Mouse (Mus musculus): ENCODE data around the gene Stap2. TPM values are rescaled to one million over a fixed set of nuclear protein-coding genes. Genes with fewer than 3 reads are reported as not detected.
A peak's percentile ranks its signal among the peaks of the same experiment; 100 is the strongest.

The Stap2 gene
- total RNA-seq, 2 experiments from 2014 or later = 2.5 to 3.0 TPM

DNA sequence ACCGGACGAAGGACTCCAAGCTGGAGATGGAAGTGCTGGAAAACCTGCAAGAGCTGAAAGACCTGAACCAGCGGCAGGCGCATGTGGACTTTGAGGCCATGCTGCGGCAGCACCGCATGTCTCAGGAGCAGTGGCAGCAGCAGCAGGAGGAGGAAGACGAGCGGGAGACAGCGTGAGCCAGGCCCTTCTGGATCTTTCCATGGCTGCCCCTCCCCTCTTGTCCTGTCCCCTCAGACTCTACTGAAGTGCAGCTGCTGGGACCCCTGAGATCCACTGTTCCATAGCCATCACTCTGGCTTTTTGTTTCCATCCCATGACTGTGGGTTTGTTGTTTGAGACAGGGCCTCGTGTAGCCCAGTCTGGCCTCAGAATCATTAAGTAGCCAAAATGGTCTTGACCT, 40.9 kb downstream of the Stap2 start:
- intact Hi-C loops (cut with DNase I) = no loop called here
- no peak for DNase-seq

DNA sequence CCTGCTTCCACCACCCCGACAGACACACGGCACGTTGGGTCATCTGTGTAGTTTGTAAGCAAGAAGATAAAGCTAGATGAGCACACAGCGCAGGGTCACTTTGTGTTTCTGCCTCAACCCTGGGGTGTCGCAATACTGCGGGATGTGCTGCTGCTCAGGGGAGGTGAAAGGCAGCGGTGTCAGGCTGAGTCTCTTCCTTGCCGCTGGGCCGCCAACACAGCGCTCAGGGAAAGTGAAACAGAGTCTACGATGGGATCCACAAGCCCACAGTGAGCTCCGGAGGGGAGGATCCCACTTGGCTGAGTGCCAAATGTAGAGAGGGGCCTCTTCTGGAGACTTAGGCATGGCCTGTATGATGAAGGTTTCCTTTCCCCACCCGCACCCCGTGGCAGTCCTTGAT, 42.2 kb downstream of the Stap2 start:
- intact Hi-C loops (cut with DNase I) = no loop called here
- no peak for DNase-seq

DNA sequence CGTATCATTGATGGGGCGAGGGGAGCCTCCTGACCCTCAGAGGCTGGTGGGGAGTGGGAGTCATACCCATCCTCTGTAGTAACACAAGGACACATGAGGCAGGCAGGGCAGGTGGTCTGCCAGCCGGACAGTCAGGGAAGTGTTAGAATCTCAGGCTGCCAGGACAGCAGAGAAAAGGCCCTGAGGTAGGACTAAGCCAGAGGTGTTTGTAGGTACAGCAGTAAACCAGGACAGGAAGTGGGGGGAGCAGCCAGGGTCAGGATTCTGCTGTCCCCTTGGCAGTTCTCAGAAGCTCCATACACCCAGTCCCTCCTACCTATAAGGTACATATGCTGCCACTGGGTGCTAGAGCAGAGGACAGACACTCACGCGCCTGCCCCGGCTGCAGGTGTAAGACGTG, 43.8 kb downstream of the Stap2 start:
- intact Hi-C loops (cut with DNase I) = no loop called here
- no peak for DNase-seq

DNA sequence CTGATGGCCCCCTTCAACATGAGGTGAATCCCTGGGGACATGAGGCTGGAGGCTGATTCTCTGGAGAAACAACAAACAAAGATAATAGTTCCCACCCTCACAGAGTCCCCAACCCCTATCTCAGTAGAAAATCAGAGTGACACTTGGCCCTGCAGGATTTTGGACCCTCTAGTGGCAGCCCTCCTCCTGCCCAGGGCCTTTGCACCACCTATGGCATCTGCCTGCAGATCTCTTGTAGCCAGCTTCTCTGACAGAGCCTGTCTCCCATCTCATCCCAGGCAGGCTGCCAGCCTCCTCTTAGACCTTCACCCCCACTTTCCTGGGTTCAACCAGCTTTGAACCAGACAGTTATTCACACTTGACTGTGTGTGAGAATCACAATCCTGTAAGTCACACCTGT, 44.6 kb downstream of the Stap2 start:
- no peak for DNase-seq
- intact Hi-C loops (cut with DNase I) = no loop called here

DNA sequence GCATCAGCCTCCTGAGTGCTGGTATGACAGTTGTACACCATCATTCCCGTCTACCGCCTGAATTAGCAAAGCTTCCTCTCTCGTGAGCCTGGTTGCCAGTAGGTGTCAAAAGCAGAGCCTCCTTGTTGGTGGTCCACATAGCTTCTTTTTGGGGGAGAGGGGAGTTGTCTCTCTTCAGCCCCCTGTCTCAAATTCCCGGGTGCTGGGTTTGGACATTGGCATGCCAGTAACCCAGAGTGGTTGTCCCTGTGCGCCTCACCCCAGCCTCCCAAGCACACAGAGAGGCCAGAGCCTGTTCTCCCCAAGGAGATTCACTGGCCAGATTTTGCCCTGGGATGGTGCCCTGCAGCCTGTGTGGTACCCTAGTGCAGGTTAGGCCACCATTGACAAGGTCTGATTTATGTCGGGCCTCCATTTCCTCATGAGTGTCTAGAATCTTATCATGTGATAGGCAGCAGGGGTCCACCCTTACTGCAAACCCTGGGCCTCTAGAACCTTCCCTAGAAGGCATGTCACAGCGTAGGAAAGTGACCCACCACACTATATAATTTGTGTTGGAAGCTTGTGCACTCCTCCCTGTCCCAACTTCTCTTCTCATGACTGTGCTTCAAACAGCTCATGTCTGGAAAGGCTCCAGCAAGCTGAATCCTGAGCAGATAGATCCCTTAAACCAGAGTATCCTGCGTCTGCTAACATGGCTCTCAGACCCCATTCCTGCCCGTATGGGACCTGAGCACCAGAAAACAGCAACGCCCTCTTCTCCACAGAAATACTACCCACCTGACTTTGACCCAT, 45.2 kb downstream of the Stap2 start:
- intact Hi-C loops (cut with DNase I) = no loop called here

DNA sequence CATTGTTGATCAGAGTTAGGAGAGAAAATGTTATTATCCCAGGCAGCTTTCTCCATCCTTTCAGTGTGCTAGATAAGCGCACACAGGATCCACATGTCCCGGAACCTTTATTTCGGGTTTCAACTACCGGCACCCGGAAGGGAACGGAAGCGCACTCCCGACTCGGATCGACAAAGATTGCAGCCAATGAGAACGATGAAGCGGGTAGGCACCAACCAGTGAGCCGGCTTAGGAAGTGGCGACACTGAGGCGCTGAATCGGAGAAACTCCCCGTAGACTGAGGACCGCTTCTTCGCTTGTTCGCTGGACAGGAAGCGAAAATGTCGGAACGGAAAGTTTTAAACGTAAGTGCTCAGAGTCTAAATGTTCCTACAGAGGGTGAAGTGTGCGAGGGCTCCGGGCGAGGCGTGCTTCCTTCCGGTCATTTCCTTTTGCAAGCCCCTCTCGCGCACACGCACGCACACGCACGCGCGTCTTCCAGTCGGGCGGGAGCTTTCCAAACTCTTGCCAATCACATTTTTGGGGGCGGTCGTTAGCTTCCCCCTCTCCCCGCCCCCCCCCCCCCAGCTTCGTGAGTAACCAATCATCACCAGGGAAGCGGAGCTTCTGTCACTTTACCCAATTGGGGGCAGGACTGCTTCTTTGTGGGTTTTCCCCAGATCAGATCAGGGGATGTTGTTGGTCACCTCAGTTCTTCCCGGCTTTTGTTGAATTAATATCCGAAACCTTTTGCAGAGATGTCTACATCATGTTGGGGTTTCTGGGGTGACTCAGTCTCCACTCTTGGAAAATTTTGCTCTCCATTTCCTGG, 46.3 kb downstream of the Stap2 start, which contains the start of gene Yju2:
TSS of gene Yju2 (plus strand) at position 182 of the 811 bp plus-strand sequence.
- intact Hi-C loops (cut with DNase I) = no loop called here
- peak; percentile 87 to 93 for DNase-seq

More for the DNA sequence above, 45.2 kb downstream of the Stap2 start:
- DNase-seq = no peak

DNA sequence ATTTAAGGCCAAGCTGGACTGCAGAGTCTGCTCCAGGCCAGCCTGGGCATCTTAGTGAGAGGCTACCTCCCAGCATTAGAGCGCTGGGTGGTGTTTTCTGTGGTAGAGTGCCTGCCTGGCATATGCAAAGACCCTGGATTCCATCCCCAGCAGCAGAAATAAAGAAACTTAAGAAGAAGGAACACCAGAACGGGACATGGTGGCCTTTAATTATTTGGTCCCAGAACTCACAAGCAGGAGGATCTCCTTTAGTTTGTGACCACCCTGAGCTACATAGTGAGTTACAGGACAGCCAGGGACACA, 46.8 kb downstream of the Stap2 start:
- intact Hi-C loops (cut with DNase I) = no loop called here
- no peak for DNase-seq

DNA sequence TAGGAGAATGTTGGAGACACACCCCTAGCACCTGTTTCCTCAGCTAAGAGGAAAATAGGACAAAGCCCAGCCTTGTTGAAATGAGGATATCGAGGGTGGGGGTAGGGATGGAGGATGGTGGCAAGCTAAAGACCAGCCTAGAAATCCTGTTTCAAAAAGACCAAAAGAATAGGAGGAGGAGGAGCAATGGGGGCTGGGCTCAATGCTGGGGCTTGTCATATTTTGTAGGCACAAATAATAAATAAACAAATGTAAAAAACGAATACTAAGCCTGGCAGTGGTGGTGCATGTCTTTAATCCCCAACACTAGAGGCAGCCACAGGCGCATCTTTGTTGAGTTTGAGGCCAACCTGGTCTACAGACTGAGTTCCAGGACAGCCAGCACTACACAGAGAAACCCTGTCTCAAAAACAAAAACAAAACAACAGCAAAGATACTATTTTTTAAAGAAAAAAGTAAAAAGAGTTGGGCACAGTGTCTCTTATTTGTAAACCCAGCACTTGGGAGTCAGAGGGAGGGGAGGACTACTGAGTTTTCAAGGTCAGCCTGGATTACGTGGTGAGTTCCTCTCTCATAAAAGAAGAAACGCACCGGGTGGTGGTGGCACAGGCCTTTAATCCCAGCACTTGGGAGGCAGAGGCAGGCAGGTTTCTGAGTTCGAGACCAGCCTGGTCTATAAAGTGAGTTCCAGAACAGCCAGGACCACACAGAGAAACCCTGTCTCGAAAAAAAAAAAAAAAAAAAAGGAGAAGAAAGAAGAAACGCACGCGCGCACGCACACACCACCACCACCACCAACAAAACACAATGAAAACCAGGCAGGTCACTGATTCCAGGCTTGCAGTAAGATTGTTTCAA, 47.4 kb downstream of the Stap2 start:
- no peak for DNase-seq
- intact Hi-C loops (cut with DNase I) = no loop called here

DNA sequence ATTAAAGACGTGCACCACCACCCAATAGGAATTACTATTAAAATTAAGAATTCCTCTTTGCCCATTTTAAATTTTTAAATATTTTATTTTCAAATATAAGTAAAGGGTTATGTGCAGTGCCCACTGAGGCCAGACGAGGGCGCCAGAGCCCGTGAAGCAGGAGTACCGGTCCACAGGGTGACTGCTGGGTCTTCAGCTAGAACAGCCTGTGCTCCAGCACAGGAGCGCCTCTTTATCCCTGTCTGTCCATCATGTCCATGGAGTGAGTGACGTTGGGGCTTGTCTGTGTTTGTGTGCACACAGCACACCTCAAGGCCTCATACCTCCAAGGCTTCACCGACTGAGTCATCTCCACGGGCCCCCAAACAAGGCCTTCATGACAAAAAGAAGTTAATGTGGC, 48.2 kb downstream of the Stap2 start:
- peak; percentile 63 to 65 for DNase-seq
- intact Hi-C loops (cut with DNase I) = no loop called here

DNA sequence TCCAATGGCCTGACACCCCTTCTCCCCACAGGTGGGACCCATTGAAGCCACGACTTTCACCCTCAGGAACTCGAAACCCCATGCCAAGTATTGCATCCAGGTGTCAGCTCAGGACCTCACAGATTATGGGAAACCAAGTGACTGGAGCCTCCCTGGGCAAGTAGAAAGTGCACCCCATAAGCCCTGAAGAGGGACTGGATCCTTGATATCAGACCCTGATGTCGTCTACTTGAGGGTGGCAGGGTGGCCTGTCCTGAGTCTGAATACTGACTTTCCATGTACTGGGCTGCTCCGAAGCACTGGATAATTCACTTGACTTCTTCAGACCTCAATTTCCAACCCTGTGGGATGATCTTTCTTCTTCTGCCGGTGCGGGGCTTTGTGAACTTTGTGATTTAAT, 48.8 kb downstream of the Stap2 start:
- DNase-seq = no peak
- intact Hi-C loops (cut with DNase I) = no loop called here

DNA sequence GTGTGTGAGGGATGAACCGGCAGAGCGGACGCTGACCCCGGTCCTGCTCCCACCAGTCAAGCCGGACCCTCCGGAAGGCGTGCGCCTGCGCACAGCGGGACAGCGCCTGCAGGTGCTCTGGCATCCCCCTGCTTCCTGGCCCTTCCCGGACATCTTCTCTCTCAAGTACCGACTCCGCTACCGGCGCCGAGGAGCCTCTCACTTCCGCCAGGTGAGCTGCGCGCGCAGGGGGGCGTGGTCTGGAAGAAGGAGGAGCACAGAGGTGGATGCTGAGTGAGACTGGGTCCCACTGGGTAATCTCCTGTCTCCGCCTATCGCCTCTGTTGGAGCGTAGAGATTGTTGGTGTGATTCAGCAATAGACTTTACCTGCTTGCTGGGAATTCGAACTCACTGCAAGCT, 49.3 kb downstream of the Stap2 start:
- intact Hi-C loops (cut with DNase I) = no loop called here
- DNase-seq = no peak

DNA sequence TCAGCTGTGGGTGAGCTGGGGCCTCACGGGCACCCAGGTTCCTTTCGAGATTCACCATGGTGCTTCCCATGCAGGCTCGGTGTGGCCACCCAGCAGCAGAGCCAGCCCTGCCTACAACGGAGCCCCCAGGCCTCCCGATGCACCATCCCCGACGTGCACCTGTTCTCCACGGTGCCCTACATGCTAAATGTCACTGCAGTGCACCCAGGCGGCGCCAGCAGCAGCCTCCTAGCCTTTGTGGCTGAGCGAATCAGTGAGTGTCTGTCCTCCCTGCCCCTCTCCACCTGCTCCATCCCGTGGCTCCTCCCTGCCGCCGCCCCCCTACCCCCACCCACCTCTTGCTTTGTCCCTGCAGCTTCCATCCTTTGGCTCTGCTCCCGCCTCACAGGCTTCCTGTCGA, 51.2 kb downstream of the Stap2 start:
- DNase-seq = no peak
- intact Hi-C loops (cut with DNase I) = no loop called here

DNA sequence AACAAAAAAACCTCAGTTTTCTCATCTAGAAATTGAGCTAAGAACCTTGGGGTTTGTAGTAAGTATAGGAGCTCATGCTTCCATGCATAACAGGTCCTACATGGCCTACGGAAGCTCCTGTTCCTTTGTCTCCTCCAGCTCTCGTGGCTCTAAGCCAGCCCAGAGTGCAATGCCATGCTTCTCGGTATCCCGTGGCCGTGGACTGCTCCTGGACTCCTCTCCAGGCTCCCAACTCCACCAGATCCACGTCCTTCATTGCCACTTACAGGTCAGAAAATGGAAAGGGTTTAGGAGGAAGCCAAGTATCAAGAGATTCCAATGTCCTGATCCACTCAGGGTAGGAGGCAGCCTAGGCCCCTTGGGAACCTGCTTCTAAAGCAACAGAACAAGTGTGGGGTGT, 51.6 kb downstream of the Stap2 start:
- intact Hi-C loops (cut with DNase I) = no loop called here

DNA sequence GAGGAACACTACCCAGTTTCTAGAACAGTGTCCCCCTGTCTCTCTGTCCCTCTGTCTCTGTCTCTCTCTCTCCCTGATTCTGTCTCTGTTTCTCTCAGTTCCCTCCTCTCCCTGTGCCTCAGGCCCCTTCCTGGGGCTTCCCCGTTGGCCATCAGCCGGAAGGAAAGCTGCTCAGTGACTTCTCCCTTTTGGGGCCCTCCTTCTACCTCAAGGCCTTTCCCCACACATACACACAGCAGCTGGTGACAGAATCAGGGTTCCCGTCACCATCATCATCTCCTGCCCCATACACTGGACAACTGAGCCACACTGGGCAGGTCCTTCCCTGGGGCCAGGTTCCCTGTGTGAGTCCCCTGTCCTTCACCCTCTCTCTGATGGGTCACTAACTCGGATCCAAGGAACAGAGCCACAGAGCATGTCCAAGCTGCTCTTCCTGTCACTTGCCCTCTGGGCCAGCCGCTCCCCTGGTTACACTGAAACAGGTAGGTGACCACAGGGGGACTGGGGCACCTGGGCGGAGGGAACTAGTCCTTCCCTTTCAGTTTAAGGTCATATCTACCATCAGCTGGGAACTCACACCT, 52.8 kb downstream of the Stap2 start, which contains the start of gene Ebi3:
TSS of gene Ebi3 (plus strand) at position 194 of the 581 bp plus-strand sequence.
- intact Hi-C loops (cut with DNase I) = no loop called here
- DNase-seq = no peak

More for the DNA sequence above, 51.6 kb downstream of the Stap2 start:
- DNase-seq = no peak

DNA sequence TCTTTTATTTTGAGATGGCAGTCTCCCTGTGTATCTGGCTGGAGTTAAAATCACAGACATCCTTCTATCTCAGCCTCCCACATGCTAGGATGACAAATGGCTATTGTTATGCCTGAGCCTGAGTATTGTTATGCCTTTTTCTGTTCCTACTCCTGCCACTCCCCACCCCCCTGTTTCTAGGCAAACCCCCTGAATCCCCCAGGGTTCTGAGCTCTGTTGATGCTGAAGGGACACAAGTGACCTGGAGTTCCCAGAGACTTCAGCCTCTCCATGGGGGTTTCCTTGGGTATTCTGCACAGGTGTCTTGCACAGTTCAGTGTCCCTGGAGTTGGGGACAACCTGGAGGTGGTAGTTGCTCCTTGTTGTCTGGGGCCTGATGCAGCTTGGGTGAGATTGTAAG, 53.3 kb downstream of the Stap2 start:
- no peak for DNase-seq
- intact Hi-C loops (cut with DNase I) = no loop called here

DNA sequence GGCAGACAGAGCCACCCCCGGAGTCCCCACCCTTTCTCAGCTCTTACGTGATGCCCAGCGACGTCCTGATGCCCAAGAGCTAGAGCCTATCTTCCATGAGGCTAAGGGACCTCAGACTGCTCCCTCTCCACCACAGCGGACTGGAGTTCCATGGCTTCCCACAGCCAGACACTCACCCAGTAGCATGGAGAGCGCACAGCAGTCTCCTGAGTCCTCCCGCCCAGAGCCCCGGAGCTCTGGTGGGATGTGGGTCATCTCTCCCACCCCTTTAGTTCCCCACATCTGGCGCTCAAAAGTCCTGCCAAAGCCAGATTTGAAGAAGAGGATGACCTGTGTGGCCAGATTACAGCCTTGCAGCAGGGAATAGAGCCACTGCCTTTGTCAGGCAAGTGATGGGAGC, 54.8 kb downstream of the Stap2 start:
- no peak for DNase-seq

DNA sequence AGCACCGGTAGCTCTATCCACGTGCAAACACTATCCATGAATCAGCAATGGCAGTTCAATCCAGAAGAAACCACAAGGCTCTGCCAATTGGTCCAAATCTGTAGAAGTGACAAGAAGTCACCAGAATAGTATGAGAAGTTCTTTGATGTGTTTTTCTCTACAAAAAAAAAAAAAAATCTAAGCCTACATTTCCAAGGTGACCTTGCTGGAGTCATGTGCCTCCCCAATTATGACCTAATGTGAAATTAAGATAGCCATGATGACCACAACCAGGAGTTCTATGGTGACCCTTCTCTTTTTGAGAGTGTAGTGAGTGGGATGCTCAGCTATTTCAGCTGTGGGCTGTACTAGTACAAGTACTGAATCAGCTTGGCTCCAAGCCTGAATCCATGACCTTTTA, 56.0 kb downstream of the Stap2 start, which contains the start of gene Zfp119b:
TSS of gene Zfp119b (minus strand) at position 101 of the 400 bp plus-strand sequence.
- intact Hi-C loops (cut with DNase I) = no loop called here
- DNase-seq = no peak

More for the DNA sequence above, 54.8 kb downstream of the Stap2 start:
- intact Hi-C loops (cut with DNase I) = no loop called here

DNA sequence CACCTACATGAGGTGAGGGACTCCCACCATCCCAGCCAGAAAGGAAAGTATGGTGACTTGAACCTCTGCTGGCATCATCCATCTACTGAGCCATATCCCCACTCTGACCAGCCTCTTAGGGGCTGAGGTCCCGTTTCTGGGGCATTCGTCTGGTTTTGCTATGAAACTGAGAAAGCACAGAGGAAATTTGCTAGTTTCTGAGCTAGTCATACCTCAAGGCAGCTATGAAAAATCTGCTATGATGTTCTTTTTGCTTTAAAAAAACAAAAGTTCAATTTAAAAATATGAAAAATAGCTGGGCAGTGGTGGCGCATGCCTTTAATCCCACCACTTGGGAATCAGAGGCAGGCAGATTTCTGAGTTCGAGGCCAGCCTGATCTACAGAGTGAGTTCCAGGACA, 56.7 kb downstream of the Stap2 start:
- intact Hi-C loops (cut with DNase I) = no loop called here
- DNase-seq = no peak
